Mouse (Mus musculus) stomach, postnatal 0 days (tissue): ENCODE data around the gene Ppfibp1.

Experiments
- CTCF ChIP-seq: IDR thresholded peaks from 2 replicates; pipeline ENCODE4 v1.5.1; 2016; ENCODE audit warnings: antibody characterized with exemption, low read depth, mild to moderate bottlenecking, moderate library complexity
- EP300 ChIP-seq: optimal IDR thresholded peaks from 2 replicates; pipeline ENCODE3; 2016; ENCODE audit warnings: antibody characterized with exemption

GRCm38 (mm10) chr6:146955475-146955874, 67.2 kb downstream of the Ppfibp1 start:
- TF ChIP-seq EP300 (no peak), CTCF (no peak)
